Mouse (Mus musculus) liver, embryonic 14.5 days (tissue): ENCODE data around the gene Dlg1.

Experiments
- CTCF ChIP-seq: IDR thresholded peaks from 2 replicates; pipeline ENCODE4 v1.5.1; 2016; ENCODE audit warnings: antibody characterized with exemption, low read depth, control low read depth
- EP300 ChIP-seq: IDR thresholded peaks from 2 replicates; pipeline ENCODE4 v1.6.1; 2016; ENCODE audit warnings: antibody characterized with exemption, low read depth

GRCm38 (mm10) chr16:31663379-31664286, at the start of gene Dlg1:
- TF ChIP-seq CTCF (no peak), EP300 (no peak)
